Mouse (Mus musculus): ENCODE results near the gene Itln1. TPM values are rescaled to one million over a fixed set of nuclear protein-coding genes. Genes with fewer than 3 reads are reported as not detected.

The Itln1 gene
- polyA plus RNA-seq, 1 experiment from 2014 or later = not detected

Other genes starting within 250 kb of the Itln1 start
- 43.2 and 45.5 TPM in 2 replicates for gene Usp21, start 247.3 kb downstream of the Itln1 start, polyA plus RNA-seq (2014; fragmentation: Nextera tagmentation; extraction: Ambion mirVana)
- gene Ufc1, start 240.3 kb downstream of the Itln1 start, polyA plus RNA-seq (2014; fragmentation: Nextera tagmentation; extraction: Ambion mirVana) = 96.0 and 111 TPM in 2 replicates
- gene Dedd, start 206.1 kb downstream of the Itln1 start, polyA plus RNA-seq (2014; fragmentation: Nextera tagmentation; extraction: Ambion mirVana) = 31.4 and 42.4 TPM in 2 replicates
- gene Nit1, start 189.6 kb downstream of the Itln1 start, polyA plus RNA-seq (2014; fragmentation: Nextera tagmentation; extraction: Ambion mirVana) = 28.4 and 31.8 TPM in 2 replicates
- 34.3 and 42.2 TPM in 2 replicates for gene Pfdn2, start 189.6 kb downstream of the Itln1 start, polyA plus RNA-seq (2014; fragmentation: Nextera tagmentation; extraction: Ambion mirVana)
- gene Klhdc9, start 174.5 kb downstream of the Itln1 start, polyA plus RNA-seq (2014; fragmentation: Nextera tagmentation; extraction: Ambion mirVana) = 0.63 and 1.0 TPM in 2 replicates
- gene Nectin4, start 165.2 kb downstream of the Itln1 start, polyA plus RNA-seq (2014; fragmentation: Nextera tagmentation; extraction: Ambion mirVana) = 0.12 TPM in 1 of 2 replicates, not detected in the other
- gene Arhgap30, start 146.3 kb downstream of the Itln1 start, polyA plus RNA-seq (2014; fragmentation: Nextera tagmentation; extraction: Ambion mirVana) = 0.54 and 0.62 TPM in 2 replicates
- 46.7 and 58.5 TPM in 2 replicates for gene Usf1, start 124.0 kb downstream of the Itln1 start, polyA plus RNA-seq (2014; fragmentation: Nextera tagmentation; extraction: Ambion mirVana)
- 1.5 and 2.1 TPM in 2 replicates for gene Tstd1, start 116.4 kb downstream of the Itln1 start, polyA plus RNA-seq (2014; fragmentation: Nextera tagmentation; extraction: Ambion mirVana)
- gene F11r, start 97.8 kb downstream of the Itln1 start, polyA plus RNA-seq (2014; fragmentation: Nextera tagmentation; extraction: Ambion mirVana) = 70.9 and 74.7 TPM in 2 replicates
- gene Alyref2, start 31.8 kb downstream of the Itln1 start, polyA plus RNA-seq (2014; fragmentation: Nextera tagmentation; extraction: Ambion mirVana) = 12.9 and 14.4 TPM in 2 replicates
- 0.09 TPM in 1 of 2 replicates, not detected in the other for gene Cd244a, start 23.9 kb upstream of the Itln1 start, polyA plus RNA-seq (2014; fragmentation: Nextera tagmentation; extraction: Ambion mirVana)
- gene Ly9, start 72.1 kb upstream of the Itln1 start, polyA plus RNA-seq (2014; fragmentation: Nextera tagmentation; extraction: Ambion mirVana) = 0.23 TPM in 1 of 2 replicates, not detected in the other
- 0.22 TPM in 1 of 2 replicates, not detected in the other for gene Slamf7, start 117.7 kb upstream of the Itln1 start, polyA plus RNA-seq (2014; fragmentation: Nextera tagmentation; extraction: Ambion mirVana)
- 1.7 and 3.7 TPM in 2 replicates for gene Cd48, start 146.7 kb upstream of the Itln1 start, polyA plus RNA-seq (2014; fragmentation: Nextera tagmentation; extraction: Ambion mirVana)
- gene Slamf1, start 231.8 kb upstream of the Itln1 start, polyA plus RNA-seq (2014; fragmentation: Nextera tagmentation; extraction: Ambion mirVana) = 0.16 and 0.19 TPM in 2 replicates